Mouse (Mus musculus): ENCODE data around the gene Cfl2.

Cfl2 gene

DNA sequence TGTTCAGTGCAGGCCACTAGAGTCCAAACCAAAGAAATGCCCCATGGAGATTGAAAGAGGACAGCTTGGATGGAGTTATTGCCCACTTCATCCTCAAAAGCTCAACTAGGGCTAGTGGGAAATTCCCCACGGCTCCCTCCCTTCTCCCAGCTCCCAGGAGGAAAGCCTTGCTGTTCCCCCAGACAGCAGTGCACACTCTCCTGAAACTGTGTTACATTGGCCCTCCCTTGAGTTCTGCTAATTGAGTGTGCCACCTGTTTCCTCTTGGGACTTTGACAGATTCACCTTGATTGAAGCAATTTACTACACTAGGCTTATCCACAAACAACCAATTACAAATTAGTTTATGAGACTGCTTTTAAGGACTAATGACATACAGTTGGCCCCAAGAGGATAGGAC is 34.6 kb downstream of the Cfl2 start:
- DNase-seq: no peak

GRCm38 (mm10) chr12:54825202-54825601 is 37.5 kb downstream of the Cfl2 start:
- no peak for DNase-seq

DNA sequence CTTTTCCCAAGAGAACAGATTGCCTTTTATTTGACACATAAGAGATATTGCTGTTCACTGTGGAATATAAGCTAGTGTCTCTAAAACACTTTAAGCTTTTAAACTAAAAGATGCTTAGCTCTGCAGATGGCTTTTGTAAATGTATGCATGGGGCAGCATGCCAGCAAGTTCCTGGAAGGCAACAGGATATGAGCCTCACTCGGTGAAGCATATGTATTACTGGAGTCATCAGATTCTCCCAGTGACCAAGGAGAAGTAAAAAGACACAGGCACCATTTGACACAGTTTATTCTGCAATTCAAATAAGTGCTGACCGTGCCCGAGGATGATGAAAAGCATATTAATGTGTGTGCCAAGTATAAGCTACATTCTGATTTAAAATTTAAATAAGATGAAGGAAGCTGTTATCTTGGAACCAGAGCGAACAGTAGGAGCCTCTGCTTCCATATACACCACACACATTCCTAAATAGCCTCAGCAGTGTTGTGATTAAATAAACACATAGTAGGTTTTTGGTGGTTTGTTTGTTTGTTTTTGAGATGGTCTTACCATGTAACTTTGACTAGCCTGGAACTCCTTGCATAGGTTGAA is 39.7 kb downstream of the Cfl2 start:
- DNase-seq: no peak

GRCm38 (mm10) chr12:54820684-54821161 is 42.0 kb downstream of the Cfl2 start:
- DNase-seq: no peak

DNA sequence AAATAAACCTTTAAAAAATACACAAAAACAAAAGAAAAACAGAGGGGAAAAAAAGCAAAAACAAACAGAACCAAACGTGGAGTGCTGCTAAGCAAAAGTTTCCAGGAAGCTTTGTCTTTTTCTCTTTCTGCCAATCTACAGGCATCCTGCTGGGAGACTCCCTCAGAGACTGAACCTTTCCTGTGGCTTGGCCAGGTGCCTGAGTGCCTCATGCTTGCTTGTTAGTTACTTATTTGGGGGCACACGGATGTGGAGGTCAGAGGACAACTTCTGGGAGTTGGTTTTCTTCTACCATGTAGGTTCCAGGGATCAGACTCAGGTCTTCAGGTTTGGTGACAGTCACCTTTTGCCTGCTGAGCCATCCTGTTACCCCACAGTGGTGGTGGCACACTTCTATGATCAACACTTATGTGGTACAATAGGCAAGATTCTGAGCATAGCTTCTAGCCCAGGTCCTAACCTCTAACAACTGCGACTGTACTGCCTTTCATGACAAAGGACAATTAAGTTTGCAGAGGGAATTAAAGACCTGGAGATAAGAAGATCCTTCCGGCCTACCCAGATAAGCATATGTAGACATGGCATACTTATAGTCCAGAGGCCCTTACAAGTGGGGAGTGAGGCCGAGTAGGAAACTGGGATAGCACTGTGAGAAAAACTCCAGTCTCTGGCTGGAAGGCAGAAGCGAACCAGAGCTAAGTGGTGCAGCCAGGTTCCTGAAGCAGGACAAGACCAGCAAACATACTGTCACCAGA is 43.3 kb downstream of the Cfl2 start:
- DNase-seq: peak; percentile 73

- no peak for DNase-seq
Measured at GRCm38 (mm10) chr12:54810142-54810541, 52.5 kb downstream of the Cfl2 start.
